Comparison of ENCODE assay signal across 10 mouse cellular contexts in the genomic region with DNA sequence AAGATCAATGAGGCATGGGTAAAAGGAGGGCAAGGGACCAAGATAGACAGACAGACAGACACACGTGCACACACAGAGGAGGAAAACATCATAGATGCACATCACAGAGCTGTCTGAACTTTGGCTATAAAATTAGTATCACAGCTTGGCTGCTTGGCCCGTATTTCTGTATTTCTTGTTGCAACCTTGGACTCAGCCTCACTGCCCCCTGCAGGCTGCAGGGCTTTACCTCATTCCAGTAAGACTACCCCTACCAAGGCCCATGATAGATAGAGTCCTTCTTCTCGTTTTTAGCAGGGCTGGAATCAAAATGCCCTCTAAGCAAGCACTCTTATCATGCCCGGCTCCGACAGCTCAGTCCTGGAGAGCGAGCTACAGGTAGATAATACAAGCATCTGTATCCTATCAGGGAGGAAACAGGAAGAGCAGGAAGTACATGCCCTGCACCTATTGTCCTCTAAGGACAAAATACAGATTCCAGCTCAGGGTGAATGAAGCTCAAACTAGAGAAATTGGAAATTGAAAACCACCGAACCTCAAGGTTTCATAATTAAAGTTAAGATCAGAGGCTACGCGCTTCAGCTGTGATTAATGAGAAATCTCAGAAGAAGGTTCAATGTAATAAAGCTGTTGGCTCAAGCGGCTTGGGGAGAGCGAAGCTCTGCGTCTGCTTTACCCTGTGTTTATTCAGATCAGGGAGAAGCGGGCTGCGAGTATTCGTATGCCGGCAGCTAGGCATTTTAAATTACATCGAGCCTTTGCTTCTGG. TPM values are rescaled to one million over a fixed set of nuclear protein-coding genes. Genes with fewer than 3 reads are reported as not detected.
DNase-seq lines count a peak whose midpoint lies in the region; ATAC-seq and TF ChIP-seq lines count a peak whose summit lies in the region.
"Had no signal": no experiment of that assay in that cellular context is flagged by ENCODE, and none has a peak within 500 bp of the region (broad histone marks: within the 10 kb centered on the region; RNA-seq: fewer than 3 reads in every experiment).

No protein-coding gene starts in this region.

- no peaks in the 10 kb centered on the region for H3K9me3 ChIP-seq in MEL (replicated peaks; ENCODE audit: insufficient read depth, low read length)
- H3K9me3 ChIP-seq in lung, embryonic 16.5 days (ENCODE audit: control insufficient read depth, low read length), result no peaks in the 10 kb centered on the region

- peak; percentile 43 for TF ChIP-seq CTCF in kidney, adult 2 months (conservative IDR thresholded peaks at IDR 0.05; ENCODE audit: insufficient read depth, insufficient read length, low read depth, low read length)
- TF ChIP-seq CTCF in MEL (IDR thresholded peaks at IDR 0.05 in 2 of 3, conservative IDR thresholded peaks at IDR 0.05 in 1 of 3; ENCODE audit: control insufficient read depth in 1 of 3, insufficient read depth in 1 of 3, low read depth in 2 of 3, low read length in 3 of 3, poor library complexity in 1 of 3, severe bottlenecking in 1 of 3), result peak; percentile 28 to 61 (median 48); a peak in 5 of 6 replicates

- no peaks in the 10 kb centered on the region for H3K4me1 ChIP-seq in kidney, adult 2 months (ENCODE audit: control insufficient read depth, insufficient read depth, low read length)
- peaks cover 0 to 2% of the 10 kb centered on the region in 2 experiments; a peak in 1 of 4 replicates for H3K4me1 ChIP-seq in MEL (ENCODE audit: control insufficient read depth in 1 of 2, insufficient read depth in 2 of 2, low read length in 2 of 2)
- peaks cover 9% of the 10 kb centered on the region; the same call in 1 of the 2 replicates for H3K4me1 ChIP-seq in lung, embryonic 16.5 days (replicated peaks; ENCODE audit: control insufficient read depth, insufficient read depth, low read length)

- DNase-seq in kidney, adult 2 months, result no peak
- DNase-seq in kidney, adult 11 months, result no peak
- peak; percentile 40 for DNase-seq in 3T3-L1 (ENCODE audit: low read depth, low spot score)
- DNase-seq in MEL (ENCODE audit: low read depth, low spot score), result peak; percentile 46
- DNase-seq in urinary bladder, postnatal 25 days (ENCODE audit: low spot score), result no peak
- DNase-seq in adipocyte (ENCODE audit: low spot score), result no peak
- DNase-seq in gastrocnemius, adult 8-10 months (ENCODE audit: low spot score in 2 of 2), result no peak

- no peak overlapping the region for H3K9ac ChIP-seq in MEL (ENCODE audit: control insufficient read depth, low read depth, low read length, poor library complexity, severe bottlenecking)
- H3K9ac ChIP-seq in lung, embryonic 16.5 days (ENCODE audit: low read length), result no peak overlapping the region

- no peak for TF ChIP-seq POLR2A in kidney, adult 2 months (IDR thresholded peaks at IDR 0.05; ENCODE audit: low read depth, low read length)
- no peak for TF ChIP-seq POLR2A in MEL (IDR thresholded peaks at IDR 0.05; ENCODE audit: control insufficient read depth in 1 of 2, insufficient read depth in 1 of 2, low read depth in 1 of 2, low read length in 2 of 2, poor library complexity in 1 of 2)

- no peak for TF ChIP-seq EP300 in MEL (IDR thresholded peaks at IDR 0.05; ENCODE audit: low read depth in 1 of 2, low read length in 2 of 2)

- H3K79me2 ChIP-seq in MEL (ENCODE audit: control insufficient read depth, insufficient read depth, low read length, poor library complexity), result no peaks in the 10 kb centered on the region

- H3K4me3 ChIP-seq in kidney, adult 2 months (ENCODE audit: insufficient read depth, low read depth, low read length), result no peak overlapping the region
- no peak overlapping the region for H3K4me3 ChIP-seq in MEL (ENCODE audit: control insufficient read depth in 1 of 2, insufficient read depth in 1 of 2, low read depth in 2 of 2, low read length in 2 of 2)
- no peak overlapping the region for H3K4me3 ChIP-seq in lung, embryonic 16.5 days (ENCODE audit: low read length)

- ATAC-seq in lung, embryonic 16.5 days (ENCODE audit: low read depth), result no peak
- ATAC-seq: forebrain, embryonic 16.5 days had no signal

- no peaks in the 10 kb centered on the region for H3K27me3 ChIP-seq in kidney, adult 2 months (replicated peaks; ENCODE audit: control insufficient read depth, insufficient read depth, low read length)
- H3K27me3 ChIP-seq in MEL (ENCODE audit: control insufficient read depth in 1 of 2, insufficient read depth in 2 of 2, low read length in 2 of 2), result peaks cover 3 to 19% of the 10 kb centered on the region in 2 experiments
- H3K27me3 ChIP-seq in lung, embryonic 16.5 days (ENCODE audit: control insufficient read depth, insufficient read depth, low read depth, low read length), result no peaks in the 10 kb centered on the region

- TF ChIP-seq RAD21 in MEL (IDR thresholded peaks at IDR 0.05; ENCODE audit: low read depth, low read length), result peak; percentile 30

- peak overlapping the region; percentile 29; the same call in 1 of the 2 replicates for H3K4me2 ChIP-seq in lung, embryonic 16.5 days (ENCODE audit: low read depth, low read length)

- no peak overlapping the region for H3K27ac ChIP-seq in kidney, adult 2 months (ENCODE audit: insufficient read depth, low read depth, low read length)
- no peak overlapping the region for H3K27ac ChIP-seq in MEL (ENCODE audit: control insufficient read depth, low read depth, low read length)
- H3K27ac ChIP-seq in lung, embryonic 16.5 days (ENCODE audit: low read length), result 0 out of 2 replicates have a peak overlapping the region, but pooled peaks have one; percentile 36

- no peaks in the 10 kb centered on the region for H3K36me3 ChIP-seq in kidney, adult 2 months (ENCODE audit: control insufficient read depth, insufficient read depth, low read length)
- H3K36me3 ChIP-seq in MEL (ENCODE audit: control insufficient read depth in 1 of 2, insufficient read depth in 2 of 2, low read length in 2 of 2), result no peaks in the 10 kb centered on the region
- no peaks in the 10 kb centered on the region for H3K36me3 ChIP-seq in lung, embryonic 16.5 days (ENCODE audit: control insufficient read depth, insufficient read depth, low read length)

- 45% methylated on average over 17 of the region's 17 CpGs for WGBS in kidney, adult 2 months
- 29% methylated on average over 17 of the region's 17 CpGs for WGBS in lung, embryonic 16.5 days

TF ChIP-seq in MEL, 35 proteins besides CTCF, POLR2A, EP300 and RAD21:
- TF ChIP-seq MAFK (IDR thresholded peaks at IDR 0.05; ENCODE audit: borderline replicate concordance, low read depth, low read length) (no peak), SMC3 (IDR thresholded peaks at IDR 0.05; ENCODE audit: low read depth, low read length) (peak; percentile 64)
TF ChIP-seq in MEL: peak in this region for 1.

RNA-seq across cellular contexts. Expression of a gene that starts 36.2 kb away (rescaled TPM):
- 0.08 TPM in 1 of 2 replicates, not detected in the other for polyA plus RNA-seq in kidney, adult 2 months (2012; rRNA removed)
- total RNA-seq in MEL (2012; rRNA removed), result not detected in 2 replicates
- not detected for polyA plus RNA-seq in MEL (2012; ENCODE audit: insufficient read depth in 1 of 2, insufficient read length in 2 of 2, low read depth in 1 of 2, low replicate concordance in 2 of 2, missing spikeins in 1 of 2)
- polyA plus RNA-seq in lung, embryonic 16.5 days (2015; fragmentation: Nextera tagmentation; extraction: Ambion mirVana), result not detected in 2 replicates
- not detected for total RNA-seq in gastrocnemius, adult 8-10 months (2022)
- total RNA-seq: adrenal gland, adult 18-20 months had no signal
- polyA plus RNA-seq: forebrain, embryonic 16.5 days had no signal

Comparison
In these comparisons a context has a peak if more than half of its experiments do, and no peak if none do; other contexts are left out.
1. DNase-seq: peak in 3T3-L1 (single experiment) and MEL (single experiment); none in kidney, adult 2 months (single experiment), kidney, adult 11 months (single experiment), urinary bladder, postnatal 25 days (single experiment), adipocyte (single experiment) and gastrocnemius, adult 8-10 months (0 of 2).